Mouse (Mus musculus) lung, adult 18-20 months (tissue): ENCODE measurements around the gene Adcy7.

ENCODE experiments used
- DNase-seq, 2 experiments: peaks; one replicate each; pipeline ENCODE4 v3.0.0; 2022; ENCODE audit warnings: mixed read lengths in 2 of 2

The Adcy7 gene

DNA sequence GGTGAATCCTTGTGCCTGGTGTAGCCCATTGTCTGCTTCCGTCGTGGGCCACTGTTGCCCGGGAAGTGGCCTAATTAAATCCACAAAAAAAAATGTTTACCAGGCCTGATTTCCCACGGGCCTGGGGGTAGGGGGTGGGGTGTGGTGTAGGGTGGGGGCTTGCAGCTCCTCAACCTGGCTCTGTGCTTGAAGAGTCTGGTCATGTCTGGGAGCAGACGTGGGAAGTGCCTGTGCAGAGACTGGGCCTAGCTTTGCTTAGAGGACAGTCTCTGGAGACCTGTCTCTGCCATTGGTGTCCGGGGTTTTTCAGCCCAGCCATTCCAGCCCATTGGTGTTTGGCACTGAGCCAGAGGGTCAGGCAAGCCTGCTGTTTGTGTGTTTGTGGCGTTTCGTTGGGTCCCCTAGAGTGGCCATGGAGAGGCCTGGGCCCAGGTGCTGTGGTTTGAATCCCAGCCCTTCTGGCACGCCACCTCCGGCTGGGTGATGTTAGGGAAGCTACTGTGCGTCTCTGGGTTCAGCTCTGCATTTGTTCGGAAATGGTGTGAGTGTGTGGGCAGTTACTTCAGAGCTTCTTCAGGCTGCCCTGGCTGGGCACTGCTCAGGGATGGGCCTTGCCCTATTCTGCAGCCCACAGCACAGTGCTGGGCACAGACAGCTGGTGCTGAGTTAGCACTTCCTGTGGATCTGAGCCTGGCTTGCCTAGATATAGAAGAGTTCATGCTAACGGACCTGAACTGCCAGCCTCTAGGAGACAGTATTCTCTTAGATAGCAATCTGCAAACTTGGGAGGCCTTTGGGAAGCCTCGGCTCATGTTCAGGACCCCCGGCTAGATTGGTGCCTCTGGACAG lies 29.6 kb downstream of the Adcy7 start:
- DNase-seq = no peak

DNA sequence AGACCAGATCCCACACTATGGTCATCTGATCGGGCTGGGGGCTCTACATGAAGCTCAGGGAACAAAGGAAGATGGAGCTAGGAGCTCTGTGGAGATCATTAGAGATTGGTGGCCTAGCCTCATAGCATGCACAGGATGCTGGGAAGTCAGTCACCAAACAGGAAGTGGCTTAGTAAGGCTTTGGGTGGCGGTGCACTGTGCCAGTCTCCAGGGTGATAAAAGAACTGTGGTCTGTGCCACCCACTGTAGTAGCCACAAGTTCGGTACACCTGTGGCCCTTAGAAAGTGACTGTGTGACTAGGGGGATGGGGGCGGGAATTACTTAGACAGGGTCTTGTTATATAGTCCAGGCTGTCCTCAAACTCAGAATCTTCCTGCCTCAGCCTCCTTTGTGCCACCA lies 33.6 kb downstream of the Adcy7 start:
- DNase-seq = no peak

DNA sequence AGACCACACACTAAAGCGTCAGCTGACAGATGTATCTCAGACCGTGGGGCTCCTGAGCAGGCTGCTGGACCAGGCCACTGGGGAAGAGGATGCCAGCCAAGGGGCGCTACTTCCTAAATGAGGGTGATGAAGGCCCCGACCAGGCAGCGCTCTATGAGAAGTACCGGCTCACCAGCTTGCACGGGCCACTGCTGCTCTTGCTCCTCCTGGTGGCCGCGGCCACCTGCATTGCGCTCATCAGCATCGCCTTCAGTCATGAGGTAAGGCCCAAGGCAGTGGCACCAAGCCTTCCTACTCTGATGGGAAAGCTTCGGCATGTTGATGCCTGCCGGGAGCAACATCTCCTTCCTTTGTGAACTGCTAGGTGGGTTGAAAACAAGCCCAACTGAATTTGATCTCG lies 34.3 kb downstream of the Adcy7 start:
- DNase-seq = peak in 1 of 2 experiments; percentile 46

DNA sequence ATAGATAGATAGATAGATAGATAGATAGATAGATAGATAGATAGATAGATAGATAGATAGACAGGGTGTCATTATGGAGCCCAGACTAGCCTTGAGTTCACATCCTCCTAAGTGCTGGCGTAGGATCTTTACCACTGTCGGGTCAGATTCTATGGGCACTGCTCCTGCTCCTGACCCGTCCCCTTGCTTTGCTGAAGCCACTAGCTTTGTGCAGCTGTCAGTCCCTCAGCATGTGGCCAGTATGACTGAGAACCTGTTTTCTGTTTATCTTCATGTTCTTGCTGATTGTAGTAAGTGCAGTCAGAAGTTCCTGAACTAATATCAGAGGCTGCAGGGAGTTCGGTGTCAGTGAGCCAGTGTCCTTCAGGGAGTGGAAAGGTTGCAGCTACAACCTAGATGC lies 35.5 kb downstream of the Adcy7 start:
- no peak for DNase-seq

DNA sequence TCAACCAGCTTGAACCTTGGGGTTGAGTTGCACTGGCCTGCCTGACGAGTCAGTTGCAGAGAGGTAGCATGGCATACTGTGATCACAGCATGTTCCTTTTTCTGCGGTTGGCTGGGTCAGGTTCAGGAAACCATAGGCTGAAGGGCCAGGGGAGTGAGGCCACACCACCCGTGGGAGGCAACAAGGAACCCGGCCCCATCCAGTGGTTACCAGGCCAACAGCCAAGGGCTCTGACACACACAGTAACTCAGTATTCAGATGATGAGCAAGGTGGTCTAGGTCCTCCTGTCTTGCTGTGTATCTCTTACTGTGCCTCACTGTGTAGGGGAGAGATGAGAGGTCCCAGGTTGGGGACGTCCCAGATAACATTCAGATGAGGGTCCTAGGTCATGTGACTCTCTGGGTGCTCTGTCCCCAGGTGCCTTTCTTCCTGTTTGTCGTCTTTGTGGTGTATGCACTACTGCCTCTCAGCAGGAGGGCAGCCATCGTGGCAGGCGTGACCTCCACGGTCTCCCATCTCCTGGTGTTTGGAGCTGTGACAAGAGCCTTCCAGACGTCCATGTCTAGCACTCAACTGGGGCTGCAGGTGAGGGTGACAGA lies 37.2 kb downstream of the Adcy7 start:
- no peak for DNase-seq

DNA sequence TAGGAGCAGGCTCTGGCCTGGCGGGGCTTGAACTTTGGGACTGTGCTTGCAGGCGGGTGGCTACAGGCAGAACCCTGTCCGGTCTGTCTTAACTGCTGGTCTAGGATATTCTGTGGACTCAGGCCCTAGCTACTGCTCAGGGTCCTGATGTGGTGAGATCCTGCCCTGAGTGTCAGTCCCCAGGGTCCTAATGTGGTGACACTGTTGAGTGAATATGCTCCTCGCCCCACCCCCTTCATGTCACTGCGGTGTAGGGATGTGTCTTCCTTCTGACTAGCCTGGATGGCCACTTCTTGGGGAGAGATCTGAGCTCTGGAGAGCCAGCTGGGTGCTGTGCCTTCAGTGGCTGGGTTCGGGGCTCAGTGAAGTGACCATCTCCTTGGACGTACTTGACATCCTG lies 37.7 kb downstream of the Adcy7 start:
- DNase-seq = no peak

DNA sequence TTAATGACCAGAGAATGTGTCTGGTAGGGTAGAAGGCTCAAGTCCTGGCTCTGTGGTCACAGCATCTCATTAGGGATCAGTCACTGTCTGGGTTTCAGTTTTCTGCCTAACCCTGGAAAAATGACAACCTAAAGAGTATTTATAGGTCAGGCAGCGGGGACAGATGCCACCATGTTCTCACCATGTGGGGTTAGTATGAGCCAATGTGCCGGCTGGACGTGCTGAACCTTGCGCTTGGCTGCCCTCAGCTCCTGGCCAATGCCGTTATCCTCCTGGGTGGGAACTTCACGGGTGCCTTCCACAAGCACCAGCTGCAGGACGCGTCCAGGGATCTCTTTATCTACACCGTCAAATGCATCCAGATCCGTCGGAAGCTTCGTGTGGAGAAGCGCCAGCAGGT lies 38.1 kb downstream of the Adcy7 start:
- no peak for DNase-seq

DNA sequence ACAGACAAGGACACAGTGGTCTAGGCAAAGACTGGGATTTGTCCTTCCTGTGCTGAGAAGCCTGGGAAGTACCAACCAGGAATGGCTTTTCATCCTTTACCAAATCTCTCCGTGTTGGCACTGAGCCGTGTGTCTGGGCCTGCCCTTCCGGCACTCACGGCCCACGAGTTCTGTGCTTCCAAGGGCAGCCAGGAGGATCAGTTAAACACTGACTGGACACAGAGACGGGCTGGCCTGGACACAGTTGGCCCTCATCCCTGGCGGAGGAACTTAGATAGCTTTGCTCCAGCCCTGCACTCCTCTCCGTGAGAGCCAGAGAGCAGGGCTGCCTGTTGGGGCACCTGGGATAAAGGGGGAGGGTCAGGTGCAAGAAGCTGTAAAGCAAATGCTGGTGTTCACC lies 40.8 kb downstream of the Adcy7 start:
- peak; percentile 40 to 46 for DNase-seq

DNA sequence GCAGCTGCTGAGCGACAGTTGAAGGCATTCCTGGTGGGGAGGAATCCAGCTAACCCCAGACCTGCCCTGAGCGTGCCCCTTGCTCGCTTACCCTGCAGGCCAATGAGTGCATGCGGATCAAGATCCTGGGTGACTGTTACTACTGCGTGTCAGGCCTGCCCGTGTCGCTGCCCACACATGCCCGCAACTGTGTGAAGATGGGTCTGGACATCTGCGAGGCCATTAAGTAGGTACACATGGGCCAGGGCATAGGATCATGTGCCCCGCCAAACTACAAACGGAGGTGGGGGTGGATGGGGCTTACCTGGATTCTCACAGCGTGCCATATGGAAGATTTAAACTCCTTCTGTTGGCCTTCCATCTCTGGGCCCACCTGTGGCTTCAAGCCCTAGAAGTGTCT lies 41.8 kb downstream of the Adcy7 start:
- DNase-seq = no peak

DNA sequence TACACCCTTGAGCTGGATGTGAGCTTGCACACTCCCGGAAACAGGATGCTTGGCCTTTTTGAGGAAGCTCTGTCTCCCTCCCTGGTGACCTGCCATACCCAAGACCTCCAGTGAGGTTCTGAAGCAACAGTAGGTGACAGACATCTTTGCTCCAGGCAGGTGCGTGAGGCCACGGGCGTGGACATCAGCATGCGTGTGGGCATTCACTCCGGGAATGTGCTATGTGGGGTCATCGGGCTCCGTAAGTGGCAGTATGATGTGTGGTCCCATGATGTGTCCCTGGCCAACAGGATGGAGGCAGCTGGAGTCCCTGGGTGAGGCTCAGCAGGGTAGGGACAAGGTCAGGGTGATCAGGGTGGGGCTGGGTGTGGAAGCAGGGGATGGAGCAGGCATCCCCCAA lies 43.1 kb downstream of the Adcy7 start:
- DNase-seq = no peak

DNA sequence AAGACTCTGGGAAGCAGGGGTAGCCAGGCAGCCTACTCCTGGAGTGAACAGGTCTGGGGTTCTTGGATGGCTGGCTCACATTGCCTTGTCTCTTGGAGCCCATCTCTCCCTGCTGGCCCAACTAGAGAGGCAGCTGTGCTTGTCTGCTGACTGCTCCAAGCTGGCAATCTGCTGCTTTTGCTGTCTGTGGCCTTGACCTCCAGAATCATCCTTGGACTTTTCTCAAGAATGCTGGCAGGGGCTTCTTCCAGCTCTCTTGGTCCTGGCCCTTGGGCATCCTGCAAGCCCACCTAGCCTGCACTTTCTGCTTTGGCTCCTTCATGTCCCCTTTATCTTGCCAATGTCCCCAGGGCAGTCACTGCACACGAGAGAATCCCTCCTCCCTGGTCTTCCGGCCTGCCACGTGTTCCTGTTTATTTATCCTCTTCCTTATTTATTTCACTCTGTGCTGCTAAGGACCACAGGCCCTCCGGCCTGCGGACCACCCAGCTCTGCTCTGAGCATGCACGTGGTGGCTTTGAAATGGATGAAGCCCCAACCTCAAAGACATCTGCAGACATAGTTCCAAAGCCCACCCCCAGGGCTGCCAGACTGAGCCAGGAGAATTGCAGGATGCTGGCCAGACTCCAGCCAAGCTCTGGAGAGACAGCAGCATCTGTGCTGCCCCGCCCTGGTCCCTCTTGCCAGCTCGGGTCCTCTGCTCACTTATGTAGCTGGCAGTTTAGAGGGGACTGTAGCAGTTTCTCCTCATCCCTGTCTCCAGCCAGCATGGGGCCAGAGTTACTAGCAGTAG lies 44.1 kb downstream of the Adcy7 start:
- peak; percentile 43 to 58 for DNase-seq

DNA sequence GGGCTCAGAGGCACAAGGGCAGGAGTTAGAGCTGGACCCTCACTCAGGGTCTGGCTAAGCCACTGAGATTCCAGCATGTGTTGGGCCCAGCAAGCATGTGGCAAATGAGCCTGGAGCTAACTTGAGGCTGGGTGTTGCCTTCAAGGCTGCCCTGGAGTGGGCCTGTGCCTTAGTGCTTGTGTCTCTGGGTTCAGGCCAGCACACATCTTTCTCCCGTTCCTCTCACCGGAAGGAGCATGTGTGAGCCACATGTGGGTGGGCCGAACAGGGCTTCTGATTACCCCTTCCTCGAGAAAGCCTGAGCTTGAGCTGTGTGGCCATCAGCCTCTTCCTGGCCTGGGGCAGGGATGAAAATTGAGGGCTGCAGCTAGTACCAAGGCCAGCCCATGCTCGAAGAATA lies 45.1 kb downstream of the Adcy7 start:
- no peak for DNase-seq

DNA sequence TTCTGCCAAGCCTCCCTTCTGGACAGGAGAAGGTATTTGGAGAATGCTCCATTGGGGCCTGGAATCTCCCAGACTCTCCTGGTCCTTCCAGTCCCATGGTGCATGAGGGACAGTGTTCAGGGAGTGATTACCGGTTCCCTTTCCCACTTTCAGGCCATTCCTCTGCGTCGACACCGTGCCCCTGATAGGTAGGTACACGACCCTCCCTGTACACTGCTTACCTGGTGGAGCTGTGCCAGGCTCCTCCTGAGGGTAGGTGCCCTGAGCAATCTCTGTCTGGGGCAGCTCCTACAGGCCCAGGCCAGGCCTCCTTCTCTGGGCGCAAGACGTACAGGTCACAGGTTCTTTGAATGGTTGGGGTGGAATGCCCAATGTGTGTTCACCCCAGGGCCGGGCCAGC lies 45.9 kb downstream of the Adcy7 start:
- DNase-seq = no peak

DNA sequence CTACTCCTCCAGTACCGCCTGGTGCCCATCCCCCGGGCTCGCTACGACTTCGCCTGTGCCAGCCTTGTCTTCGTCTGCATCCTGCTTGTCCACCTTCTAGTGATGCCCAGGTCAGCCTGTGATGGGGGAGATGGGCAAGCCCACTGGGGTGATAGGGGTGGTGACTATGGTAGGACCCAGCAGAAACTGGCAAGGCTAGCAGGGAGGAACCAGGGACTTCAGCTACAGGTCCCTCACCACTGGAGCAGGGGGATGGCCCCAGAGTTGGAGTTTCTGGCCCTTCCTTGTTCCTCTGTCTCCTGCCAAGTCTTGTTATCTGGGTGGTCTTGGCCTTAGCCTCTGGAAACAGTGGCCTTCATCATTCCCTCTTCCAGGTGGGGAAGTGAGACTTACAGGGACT lies 47.9 kb downstream of the Adcy7 start:
- no peak for DNase-seq

DNA sequence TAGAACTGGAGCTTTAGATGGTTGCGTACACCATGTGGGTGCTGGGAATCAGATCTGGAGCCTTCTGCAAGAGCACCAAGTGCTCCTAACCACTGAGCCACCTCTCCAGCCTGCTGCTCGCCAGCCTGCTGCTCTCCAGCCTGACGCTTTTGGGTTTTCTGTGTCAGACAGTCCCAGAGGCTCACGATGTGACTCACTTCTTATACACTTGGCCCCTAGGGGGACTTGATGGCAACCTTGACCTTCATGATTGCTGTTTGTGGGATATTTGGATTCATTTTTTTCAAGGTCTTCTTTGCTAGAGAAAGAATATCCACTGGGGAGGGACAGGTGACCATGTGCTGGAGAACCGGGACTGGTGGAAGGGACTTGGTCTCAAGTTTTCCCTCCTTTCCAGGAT lies 49.2 kb downstream of the Adcy7 start:
- no peak for DNase-seq

DNA sequence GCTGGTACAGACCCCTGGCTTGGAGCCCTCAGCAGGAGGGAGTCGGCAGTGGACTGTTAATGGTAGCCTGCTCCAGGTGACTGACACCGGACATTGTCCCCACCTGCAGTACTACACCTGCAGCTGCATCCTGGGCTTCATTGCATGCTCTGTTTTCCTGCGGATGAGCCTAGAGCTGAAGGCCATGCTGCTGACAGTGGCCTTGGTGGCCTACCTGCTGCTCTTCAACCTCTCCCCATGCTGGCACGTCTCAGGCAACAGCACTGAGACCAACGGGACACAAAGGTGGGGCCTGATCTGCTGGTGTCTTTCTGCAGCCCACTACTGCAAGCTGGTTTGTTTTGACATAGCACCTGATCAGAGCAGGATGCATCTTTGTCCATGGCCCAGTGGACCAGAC lies 51.3 kb downstream of the Adcy7 start:
- no peak for DNase-seq

DNA sequence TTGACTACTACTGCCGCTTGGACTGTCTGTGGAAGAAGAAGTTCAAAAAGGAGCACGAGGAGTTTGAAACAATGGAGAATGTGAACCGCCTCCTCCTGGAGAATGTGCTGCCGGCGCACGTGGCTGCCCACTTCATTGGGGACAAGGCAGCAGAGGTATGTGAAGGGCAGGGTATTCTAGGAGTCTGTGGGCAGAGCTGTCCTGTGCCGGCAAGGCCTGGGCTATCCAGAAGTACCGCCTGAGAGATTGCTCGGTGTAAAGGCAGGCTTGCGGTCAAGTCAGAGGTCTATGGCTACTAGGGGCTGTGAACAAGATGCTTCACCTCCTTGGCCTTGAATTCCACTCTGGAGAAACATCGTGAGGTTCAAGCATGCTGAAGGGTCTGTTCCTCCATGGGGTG lies 52.6 kb downstream of the Adcy7 start:
- DNase-seq = no peak

DNA sequence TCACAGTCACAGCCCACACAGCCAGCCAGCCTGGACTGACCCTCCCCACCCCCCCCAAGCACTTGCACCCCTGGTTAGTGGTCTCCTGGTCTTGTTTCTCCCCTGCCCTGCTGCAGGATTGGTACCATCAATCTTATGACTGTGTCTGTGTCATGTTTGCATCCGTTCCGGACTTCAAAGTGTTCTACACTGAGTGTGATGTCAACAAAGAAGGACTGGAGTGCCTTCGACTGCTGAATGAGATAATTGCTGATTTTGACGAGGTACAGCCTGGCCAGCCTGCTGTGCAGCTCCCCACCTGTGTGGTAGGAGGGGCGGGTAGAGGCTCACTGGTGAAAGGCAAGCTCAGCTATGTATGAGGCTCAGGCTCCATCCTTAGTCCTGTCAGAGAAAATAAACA lies 53.0 kb downstream of the Adcy7 start:
- DNase-seq = no peak

DNA sequence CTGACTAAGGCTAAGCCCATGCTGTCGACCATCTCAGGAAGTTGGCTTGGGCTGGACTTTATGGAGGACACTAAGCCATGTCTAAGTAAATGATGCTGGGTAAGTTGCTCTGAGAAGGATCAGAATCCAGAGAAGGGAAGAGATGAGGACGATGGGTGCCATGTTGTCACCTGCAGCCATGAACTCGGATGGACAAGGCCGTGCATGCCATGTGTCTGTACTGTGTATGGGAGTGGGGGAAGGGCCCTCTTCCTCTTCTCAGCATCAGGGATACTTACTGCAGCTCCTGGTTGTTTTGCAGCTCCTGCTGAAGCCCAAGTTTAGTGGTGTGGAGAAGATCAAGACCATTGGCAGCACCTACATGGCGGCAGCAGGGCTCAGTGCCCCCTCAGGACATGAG lies 53.6 kb downstream of the Adcy7 start:
- DNase-seq = no peak

DNA sequence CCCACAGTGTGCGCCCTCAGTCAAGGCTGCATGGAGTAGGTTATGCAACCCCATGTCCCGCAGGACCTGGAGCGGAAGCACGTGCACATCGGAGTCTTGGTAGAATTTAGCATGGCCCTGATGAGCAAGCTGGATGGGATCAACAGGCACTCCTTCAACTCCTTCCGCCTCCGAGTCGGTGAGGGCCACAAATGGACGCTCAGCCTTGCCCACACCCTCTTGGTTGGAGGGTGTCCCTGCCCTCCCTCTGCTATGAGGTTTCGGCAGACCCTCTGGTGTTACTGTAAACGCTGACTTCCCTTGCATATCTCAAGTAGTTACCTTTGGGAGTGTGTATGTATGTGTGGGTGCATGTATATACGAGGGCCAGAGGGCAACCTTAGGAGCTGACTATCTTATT lies 54.1 kb downstream of the Adcy7 start:
- no peak for DNase-seq

DNA sequence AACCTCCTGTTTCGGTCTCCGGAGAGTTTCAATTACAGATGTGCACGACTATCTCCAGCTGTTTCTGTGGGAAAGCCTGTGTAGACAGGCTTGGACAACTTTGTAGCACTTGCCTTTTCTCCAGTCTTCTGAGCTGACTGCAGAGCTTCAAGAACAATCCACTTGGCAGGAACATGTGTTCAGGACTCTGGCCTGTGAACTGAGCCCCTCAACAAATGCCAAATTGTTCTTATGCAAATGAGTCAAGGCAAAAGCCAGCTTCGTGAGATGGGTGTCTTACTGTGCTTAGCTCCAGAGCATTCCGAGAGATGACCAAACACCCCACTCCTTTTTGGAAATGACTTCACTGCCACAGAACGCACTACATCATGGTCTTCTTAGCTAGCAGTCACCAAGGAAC lies 56.5 kb downstream of the Adcy7 start:
- DNase-seq = no peak

DNA sequence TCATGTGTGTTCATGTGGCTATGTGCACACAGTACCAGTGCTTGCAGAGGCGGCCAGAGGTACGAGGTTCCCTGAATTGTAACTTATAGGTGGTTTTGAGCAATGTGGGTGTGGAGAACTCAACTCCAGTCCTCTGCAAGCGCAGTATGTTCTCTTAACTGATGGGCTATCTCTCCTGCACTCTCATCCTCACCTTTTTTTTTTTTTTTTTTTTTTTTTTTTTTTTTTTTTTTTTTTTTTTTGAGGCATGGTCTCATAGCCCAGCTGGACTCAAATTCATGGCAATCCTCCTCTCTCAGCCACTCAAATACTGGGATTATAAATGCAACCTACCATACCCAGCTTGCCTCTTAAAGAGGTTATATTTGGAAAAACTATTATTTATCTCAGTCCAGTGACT lies 58.6 kb downstream of the Adcy7 start:
- no peak for DNase-seq

DNA sequence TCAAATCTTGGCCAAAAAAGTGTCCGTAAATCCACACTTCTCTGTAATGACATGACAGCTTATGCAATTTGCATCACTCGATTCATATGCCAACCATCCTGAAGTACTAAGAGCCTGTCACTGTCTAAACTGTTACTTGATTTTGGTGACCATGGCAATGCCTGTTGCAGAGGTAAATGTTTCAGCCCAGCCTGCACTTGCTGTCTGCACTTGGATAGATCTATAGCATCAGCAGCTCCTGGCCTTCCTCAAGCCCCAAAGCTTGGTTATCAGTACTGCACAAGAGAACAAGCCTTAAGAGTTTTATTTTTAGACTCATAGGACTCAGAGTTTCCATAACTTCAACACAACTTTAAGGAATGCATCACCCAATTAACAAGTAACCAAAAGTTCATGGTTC lies 62.2 kb downstream of the Adcy7 start:
- DNase-seq = no peak

DNA sequence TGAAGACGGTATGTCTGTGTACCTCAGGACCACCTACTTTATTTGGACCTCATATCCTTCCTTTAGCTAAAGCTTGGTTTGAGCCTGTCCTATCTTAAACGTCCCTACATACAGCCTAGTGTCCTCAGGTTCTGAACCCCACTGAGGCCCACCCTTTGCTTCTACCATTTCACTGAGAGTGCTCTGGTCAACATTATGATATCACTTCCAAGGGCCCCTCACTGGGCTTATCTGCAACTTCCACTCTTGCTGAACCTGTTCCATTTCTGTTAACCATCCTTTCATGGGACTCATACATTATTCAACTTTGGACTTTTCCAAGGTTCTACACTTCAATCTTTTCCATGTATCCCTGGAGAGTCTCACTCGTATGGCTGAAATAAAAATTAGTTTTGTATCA lies 62.8 kb downstream of the Adcy7 start:
- DNase-seq = no peak
